Mouse (Mus musculus): Measurements from ENCODE around the gene Ccn2. TPM values are rescaled to one million over a fixed set of nuclear protein-coding genes. Genes with fewer than 3 reads are reported as not detected.

Gene Ccn2
- polyA plus RNA-seq, 1 experiment from 2014 or later: 1.3 TPM

- peaks cover 27% of the 10 kb centered on the region for H3K4me1 ChIP-seq (ENCODE audit: insufficient read depth)
- no peaks in the 10 kb centered on the region for H3K36me3 ChIP-seq (replicated peaks; ENCODE audit: insufficient read depth, low read length)
- TF ChIP-seq EP300 (IDR thresholded peaks at IDR 0.05; ENCODE audit: low read depth) (no peak), CTCF (IDR thresholded peaks at IDR 0.05; ENCODE audit: low read depth) (no peak)
- H3K4me2 ChIP-seq (ENCODE audit: low read depth, low read length): peak overlapping the region; percentile 41; the same call in 1 of the 2 replicates
- H3K9ac ChIP-seq (replicated peaks): no peak overlapping the region
- no peaks in the 10 kb centered on the region for H3K27me3 ChIP-seq (ENCODE audit: insufficient read depth, low read length)
- DNase-seq (no peak), ATAC-seq (peak; percentile 42)
- 0 out of 2 replicates have a peak overlapping the region, but pooled peaks have one; percentile 39 for H3K27ac ChIP-seq (ENCODE audit: low read depth)
- no peaks in the 10 kb centered on the region for H3K9me3 ChIP-seq (ENCODE audit: low read length)
- WGBS (ENCODE audit: insufficient replicate concordance): 14% methylated on average over 11 of the region's 11 CpGs
- no peak overlapping the region for H3K4me3 ChIP-seq (ENCODE audit: low read depth, low read length)
These were observed 40.1 kb downstream of the Ccn2 start for GRCm38 (mm10) chr10:24635331-24635815.

DNA sequence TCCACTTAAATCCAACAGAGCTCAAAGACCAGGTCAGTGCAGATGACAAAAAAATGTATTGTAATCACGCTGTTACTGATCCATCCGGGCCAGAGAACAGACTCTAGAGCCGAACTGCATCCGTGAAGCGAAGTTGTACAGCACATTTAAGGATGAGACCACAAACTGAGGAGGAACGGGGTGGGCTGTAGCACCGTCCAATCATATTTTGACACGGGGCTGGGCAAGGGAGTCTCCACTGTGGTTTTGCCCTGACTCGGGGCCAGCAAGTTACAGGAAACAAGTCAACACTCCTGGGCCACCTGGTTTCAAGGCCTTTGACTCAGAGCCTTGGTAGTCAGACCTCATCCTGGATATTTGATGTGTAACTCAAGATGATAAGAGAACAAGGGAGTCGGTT lies 40.6 kb downstream of the Ccn2 start:
- no peaks in the 10 kb centered on the region for H3K9me3 ChIP-seq (ENCODE audit: low read length)
- peak overlapping the region; percentile 41; the same call in 1 of the 2 replicates for H3K4me2 ChIP-seq (ENCODE audit: low read depth, low read length)
- ATAC-seq (no peak), DNase-seq (no peak)
- TF ChIP-seq EP300 (IDR thresholded peaks at IDR 0.05; ENCODE audit: low read depth): no peak
- no peak for TF ChIP-seq CTCF (IDR thresholded peaks at IDR 0.05; ENCODE audit: low read depth)
- no peaks in the 10 kb centered on the region for H3K36me3 ChIP-seq (replicated peaks; ENCODE audit: insufficient read depth, low read length)
- H3K4me3 ChIP-seq (ENCODE audit: low read depth, low read length): no peak overlapping the region
- 39% methylated on average over 10 of the region's 10 CpGs for whole genome bisulfite sequencing (ENCODE audit: insufficient replicate concordance)
- H3K27me3 ChIP-seq (ENCODE audit: insufficient read depth, low read length): no peaks in the 10 kb centered on the region
- H3K9ac ChIP-seq (replicated peaks): no peak overlapping the region
- 0 out of 2 replicates have a peak overlapping the region, but pooled peaks have one; percentile 39 for H3K27ac ChIP-seq (ENCODE audit: low read depth)
- peaks cover 27% of the 10 kb centered on the region for H3K4me1 ChIP-seq (ENCODE audit: insufficient read depth)

DNA sequence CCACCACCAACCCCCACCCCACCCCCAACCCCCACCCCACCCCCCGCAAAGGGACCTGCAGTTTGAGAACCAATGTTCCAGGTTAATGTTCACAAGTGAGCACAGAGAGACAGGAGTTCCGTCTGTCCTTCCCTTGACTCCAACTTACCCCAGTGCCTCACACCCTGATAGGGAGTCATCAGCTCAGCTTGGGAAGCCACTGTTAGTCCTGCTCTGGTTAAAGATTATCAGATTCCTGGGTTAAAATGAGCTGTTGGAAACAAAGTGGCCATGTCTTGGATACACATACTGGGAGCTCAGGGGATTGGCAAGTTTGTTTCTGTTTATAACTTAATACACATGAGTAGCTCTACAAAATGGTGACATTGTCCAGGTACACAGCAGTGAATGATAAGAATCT lies 41.7 kb downstream of the Ccn2 start:
- no peaks in the 10 kb centered on the region for H3K36me3 ChIP-seq (replicated peaks; ENCODE audit: insufficient read depth, low read length)
- H3K4me3 ChIP-seq (ENCODE audit: low read depth, low read length): no peak overlapping the region
- TF ChIP-seq EP300 (IDR thresholded peaks at IDR 0.05; ENCODE audit: low read depth): no peak
- TF ChIP-seq CTCF (IDR thresholded peaks at IDR 0.05; ENCODE audit: low read depth): no peak
- H3K9ac ChIP-seq (replicated peaks): no peak overlapping the region
- H3K4me1 ChIP-seq (ENCODE audit: insufficient read depth): peaks cover 27% of the 10 kb centered on the region
- no peaks in the 10 kb centered on the region for H3K27me3 ChIP-seq (ENCODE audit: insufficient read depth, low read length)
- no peak for DNase-seq
- no peak overlapping the region for H3K4me2 ChIP-seq (ENCODE audit: low read depth, low read length)
- ATAC-seq: no peak
- H3K27ac ChIP-seq (ENCODE audit: low read depth): peak overlapping the region; percentile 41; the same call in 1 of the 2 replicates
- WGBS (ENCODE audit: insufficient replicate concordance): 52% methylated on average over 2 of the region's 2 CpGs
- H3K9me3 ChIP-seq (ENCODE audit: low read length): no peaks in the 10 kb centered on the region

DNA sequence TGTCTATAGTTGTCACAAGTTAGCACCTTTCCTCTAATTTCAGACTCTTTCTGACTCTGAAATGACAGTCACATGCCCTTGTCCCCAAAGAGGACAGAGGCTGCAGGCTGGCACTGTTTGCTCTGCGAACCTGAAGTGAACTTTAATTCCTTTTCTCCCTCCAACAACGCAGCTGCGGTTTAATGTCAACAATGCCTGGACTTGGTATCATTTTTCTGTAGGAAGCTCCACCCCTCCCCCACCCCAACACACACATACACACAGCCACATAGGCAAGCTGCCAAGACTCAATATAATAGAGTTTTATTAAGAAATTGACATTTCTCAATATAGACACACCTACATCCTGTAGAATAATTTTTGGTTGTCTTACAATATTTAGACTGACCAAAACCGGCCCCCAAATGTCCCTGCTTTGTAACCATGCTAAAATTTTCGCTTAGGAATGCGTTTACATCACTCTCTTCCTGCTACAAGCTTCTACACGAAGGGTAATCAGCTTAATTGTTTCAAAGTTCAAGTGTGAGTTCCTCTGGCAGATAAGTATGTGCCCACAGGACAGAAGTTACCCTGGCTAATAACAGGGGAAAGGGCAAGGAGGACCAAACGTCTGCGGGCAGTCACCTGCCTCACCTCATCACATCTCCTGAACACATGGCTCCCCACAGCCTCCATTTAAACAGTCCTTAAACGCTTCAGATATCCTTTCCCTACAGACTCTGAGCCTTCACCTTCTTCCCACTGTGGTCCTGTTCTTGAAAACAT lies 43.2 kb downstream of the Ccn2 start:
- Histone ChIP-seq H3K27ac (ENCODE audit: low read depth) (peak overlapping the region; percentile 55), H3K36me3 (replicated peaks; ENCODE audit: insufficient read depth, low read length) (no peaks in the 10 kb centered on the region), H3K27me3 (ENCODE audit: insufficient read depth, low read length) (no peaks in the 10 kb centered on the region), H3K9me3 (ENCODE audit: low read length) (no peaks in the 10 kb centered on the region), H3K4me1 (ENCODE audit: insufficient read depth) (peaks cover 27% of the 10 kb centered on the region), H3K4me2 (ENCODE audit: low read depth, low read length) (no peak overlapping the region; the same call in 1 of the 2 replicates), H3K4me3 (ENCODE audit: low read depth, low read length) (no peak overlapping the region), H3K9ac (replicated peaks) (no peak overlapping the region)
- 35% methylated on average over 10 of the region's 10 CpGs for WGBS (ENCODE audit: insufficient replicate concordance)
- peak; percentile 39 for ATAC-seq
- DNase-seq: peak; percentile 38
- no peak for TF ChIP-seq CTCF (IDR thresholded peaks at IDR 0.05; ENCODE audit: low read depth)
- no peak for TF ChIP-seq EP300 (IDR thresholded peaks at IDR 0.05; ENCODE audit: low read depth)

DNA sequence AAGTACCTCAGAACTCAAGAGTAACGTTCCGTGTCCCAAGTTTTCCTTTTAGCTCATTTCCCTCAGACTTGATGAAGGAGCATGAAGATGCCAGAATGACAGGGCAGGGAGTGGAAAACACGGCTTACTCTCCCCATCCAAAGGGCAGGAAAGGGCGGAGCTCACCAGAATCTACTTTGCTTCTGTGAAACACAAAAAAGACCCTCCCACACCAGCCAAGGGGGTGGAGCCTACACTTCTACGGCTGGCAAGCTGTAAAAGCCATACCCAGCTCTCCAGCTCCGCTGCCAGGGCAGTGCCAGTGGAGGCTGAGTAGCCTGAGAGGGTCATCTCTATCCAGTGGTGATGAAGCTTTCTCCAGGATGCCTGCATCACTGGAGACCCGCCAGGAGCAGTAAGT lies 44.4 kb downstream of the Ccn2 start:
- peaks cover 27% of the 10 kb centered on the region for H3K4me1 ChIP-seq (ENCODE audit: insufficient read depth)
- no peak overlapping the region for H3K4me2 ChIP-seq (ENCODE audit: low read depth, low read length)
- no peaks in the 10 kb centered on the region for H3K9me3 ChIP-seq (ENCODE audit: low read length)
- no peak overlapping the region for H3K9ac ChIP-seq (replicated peaks)
- WGBS (ENCODE audit: insufficient replicate concordance): 64% methylated on average over 7 of the region's 7 CpGs
- no peak for TF ChIP-seq CTCF (IDR thresholded peaks at IDR 0.05; ENCODE audit: low read depth)
- TF ChIP-seq EP300 (IDR thresholded peaks at IDR 0.05; ENCODE audit: low read depth): no peak
- ATAC-seq: no peak
- no peak overlapping the region for H3K4me3 ChIP-seq (ENCODE audit: low read depth, low read length)
- H3K27me3 ChIP-seq (ENCODE audit: insufficient read depth, low read length): no peaks in the 10 kb centered on the region
- H3K36me3 ChIP-seq (replicated peaks; ENCODE audit: insufficient read depth, low read length): no peaks in the 10 kb centered on the region
- no peak overlapping the region for H3K27ac ChIP-seq (ENCODE audit: low read depth)
- no peak for DNase-seq

- Histone ChIP-seq H3K27me3 (ENCODE audit: insufficient read depth, low read length) (no peaks in the 10 kb centered on the region), H3K4me2 (ENCODE audit: low read depth, low read length) (no peak overlapping the region), H3K4me1 (ENCODE audit: insufficient read depth) (peaks cover 24% of the 10 kb centered on the region), H3K36me3 (replicated peaks; ENCODE audit: insufficient read depth, low read length) (no peaks in the 10 kb centered on the region; the same call in 1 of the 2 replicates), H3K4me3 (ENCODE audit: low read depth, low read length) (no peak overlapping the region), H3K27ac (ENCODE audit: low read depth) (no peak overlapping the region), H3K9ac (replicated peaks) (no peak overlapping the region), H3K9me3 (ENCODE audit: low read length) (no peaks in the 10 kb centered on the region)
- TF ChIP-seq CTCF (IDR thresholded peaks at IDR 0.05; ENCODE audit: low read depth): no peak
- TF ChIP-seq EP300 (IDR thresholded peaks at IDR 0.05; ENCODE audit: low read depth): no peak
- DNase-seq: no peak
- ATAC-seq: no peak
- 61% methylated on average over 6 of the region's 6 CpGs for WGBS (ENCODE audit: insufficient replicate concordance)
These were observed 45.1 kb downstream of the Ccn2 start for GRCm38 (mm10) chr10:24640186-24640875.
